Mouse (Mus musculus) midbrain, embryonic 13.5 days (tissue): ENCODE measurements at regions not wholly inside any gene's neighbourhood (a gene's known extent, or its start where the extent isn't known, plus 50 kb on each side); places are given as distances from the start of the nearest gene placed in this dataset.
A peak's percentile ranks its signal among the peaks of the same experiment; 100 is the strongest.

ENCODE experiments used
- ATAC-seq: fragments of 200-750 bp; cut with Nextera tagmentation; 2 replicates; pipeline ENCODE4 v1.8.0; 2017; ENCODE audit warnings: mild to moderate bottlenecking, moderate TSS enrichment, moderate library complexity
- H3K27ac ChIP-seq: fragments of 300-500 bp; sonication (generic); 2 replicates; pipeline ENCODE4 v1.5.1; 2015; ENCODE audit warnings: inconsistent platforms, mild to moderate bottlenecking, moderate library complexity
- H3K27me3 ChIP-seq: fragments of 300-500 bp; sonication (generic); 2 replicates; pipeline ENCODE4 v1.6.1; 2015; ENCODE audit warnings: mild to moderate bottlenecking, inconsistent platforms
- H3K36me3 ChIP-seq: fragments of 300-500 bp; sonication (generic); 2 replicates; pipeline ENCODE4 v1.6.1; 2015; ENCODE audit warnings: mild to moderate bottlenecking, inconsistent platforms
- H3K4me1 ChIP-seq: fragments of 300-500 bp; sonication (generic); replicated peaks from 2 replicates; pipeline ENCODE4 v1.6.1; 2015; ENCODE audit warnings: inconsistent platforms
- H3K4me2 ChIP-seq: fragments of 300-500 bp; sonication (generic); replicated peaks from 2 replicates; pipeline ENCODE4 v1.6.1; 2015; ENCODE audit warnings: moderate library complexity, mild to moderate bottlenecking, inconsistent platforms
- H3K4me3 ChIP-seq: fragments of 300-500 bp; sonication (generic); replicated peaks from 2 replicates; pipeline ENCODE4 v1.5.1; 2015; ENCODE audit warnings: mild to moderate bottlenecking, inconsistent platforms
- H3K9ac ChIP-seq: fragments of 300-500 bp; sonication (generic); replicated peaks from 2 replicates; pipeline ENCODE4 v1.6.1; 2015; ENCODE audit warnings: mild to moderate bottlenecking, inconsistent platforms
- H3K9me3 ChIP-seq: fragments of 300-500 bp; sonication (generic); 2 replicates; pipeline ENCODE4 v1.6.1; 2016; ENCODE audit warnings: mild to moderate bottlenecking, inconsistent platforms
- WGBS: fragments of 180-500 bp; shearing (Covaris S2); methylation state at CpG from one replicate; pipeline ENCODE4 v1.1.7; 2015; 5-methylcytosine and 5-hydroxymethylcytosine counted together

DNA sequence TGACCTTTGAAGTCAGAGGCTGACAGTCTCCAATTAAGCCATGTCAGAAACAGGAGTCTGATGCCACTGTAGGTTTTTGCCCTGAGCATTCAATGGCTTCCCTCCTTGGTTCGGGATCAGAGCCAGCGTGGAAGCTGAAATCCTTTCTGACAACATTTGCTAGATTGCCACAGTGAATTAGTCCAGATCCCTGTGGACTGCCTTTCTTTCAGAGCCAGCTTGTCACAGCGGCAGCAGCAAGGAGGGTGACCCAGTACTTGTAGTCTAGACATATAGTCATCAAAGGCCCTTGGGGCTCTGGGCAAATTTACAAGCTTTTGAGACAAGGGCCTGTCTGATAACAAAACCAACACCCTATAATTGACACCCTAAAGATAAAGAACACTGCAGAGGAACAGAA is 86.5 kb upstream of the Map3k7 start:
- WGBS: 18% methylated on average over 3 of the region's 3 CpGs
- Histone ChIP-seq H3K9ac (no peak overlapping the region), H3K36me3 (no peaks in the 10 kb centered on the region), H3K4me2 (no peak overlapping the region), H3K27me3 (peaks cover 5% of the 10 kb centered on the region), H3K4me3 (no peak overlapping the region), H3K9me3 (no peaks in the 10 kb centered on the region), H3K27ac (no peak overlapping the region), H3K4me1 (peaks cover 39% of the 10 kb centered on the region)
- ATAC-seq: no peak

DNA sequence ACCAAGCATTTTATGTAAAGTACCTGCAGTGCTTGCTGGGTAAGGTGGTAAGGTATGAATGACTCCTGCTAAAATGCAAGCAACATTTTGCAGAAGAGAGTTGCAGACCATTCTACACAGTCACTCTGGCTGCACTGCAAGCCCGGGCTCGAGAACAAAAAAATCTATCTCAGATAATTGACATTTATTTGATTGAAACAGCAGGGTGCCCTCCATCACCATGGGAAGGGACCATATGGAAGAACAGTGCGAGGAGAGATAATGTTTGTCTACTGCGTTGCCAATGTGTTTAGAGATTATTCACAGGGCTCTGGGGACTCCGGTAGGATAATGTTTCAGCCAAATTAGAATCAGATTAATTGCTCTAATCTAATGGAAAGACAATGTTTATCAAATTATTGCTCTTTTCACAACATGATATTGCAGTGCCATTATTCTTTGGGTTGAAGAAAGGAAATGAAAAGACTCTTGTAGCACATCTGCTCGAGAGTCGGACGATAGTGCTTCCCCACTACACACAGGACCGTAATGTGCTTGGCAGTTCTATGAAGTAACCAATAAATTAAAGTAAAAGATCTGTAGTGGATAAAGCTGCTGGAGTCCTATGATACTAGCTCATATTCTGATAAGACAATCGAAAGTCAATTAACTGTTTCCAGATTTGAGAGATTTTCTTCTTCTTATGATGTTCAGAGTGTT is 85.3 kb upstream of the Map3k7 start:
- H3K9ac ChIP-seq: no peak overlapping the region
- H3K4me1 ChIP-seq: peaks cover 29% of the 10 kb centered on the region
- no peaks in the 10 kb centered on the region for H3K36me3 ChIP-seq
- WGBS: 37% methylated on average over 10 of the region's 10 CpGs
- peak overlapping the region; percentile 14; the same call in 1 of the 2 replicates for H3K27ac ChIP-seq
- ATAC-seq: peak; percentile 63
- no peak overlapping the region for H3K4me2 ChIP-seq
- no peak overlapping the region for H3K4me3 ChIP-seq
- peaks cover 5% of the 10 kb centered on the region for H3K27me3 ChIP-seq
- H3K9me3 ChIP-seq: no peaks in the 10 kb centered on the region

DNA sequence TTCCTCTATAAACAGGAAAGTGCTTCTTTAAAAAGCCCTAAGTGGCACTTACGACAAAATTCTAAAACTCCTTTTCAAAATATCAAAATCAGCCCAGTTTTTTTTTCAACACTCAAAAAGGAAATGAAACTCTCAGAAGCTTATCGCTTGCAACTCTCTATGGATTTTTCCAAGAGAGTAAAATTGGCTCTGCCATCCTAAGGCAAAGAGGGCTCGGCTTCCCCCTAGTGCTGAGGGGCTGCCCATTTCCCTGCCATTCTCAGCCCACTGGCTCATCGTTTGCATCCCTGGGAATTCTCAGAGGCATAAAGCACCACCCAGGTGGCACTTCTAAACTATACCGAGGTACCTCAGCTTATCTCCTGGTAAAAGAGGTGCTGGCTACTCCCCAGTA is 84.7 kb upstream of the Map3k7 start:
- H3K9ac ChIP-seq: no peak overlapping the region
- H3K9me3 ChIP-seq: no peaks in the 10 kb centered on the region
- no peak for ATAC-seq
- no peaks in the 10 kb centered on the region for H3K36me3 ChIP-seq
- no peak overlapping the region for H3K4me2 ChIP-seq
- H3K27me3 ChIP-seq: peaks cover 5% of the 10 kb centered on the region
- 47% methylated on average over 5 of the region's 5 CpGs for WGBS
- no peak overlapping the region for H3K4me3 ChIP-seq
- peaks cover 27% of the 10 kb centered on the region for H3K4me1 ChIP-seq
- no peak overlapping the region for H3K27ac ChIP-seq

DNA sequence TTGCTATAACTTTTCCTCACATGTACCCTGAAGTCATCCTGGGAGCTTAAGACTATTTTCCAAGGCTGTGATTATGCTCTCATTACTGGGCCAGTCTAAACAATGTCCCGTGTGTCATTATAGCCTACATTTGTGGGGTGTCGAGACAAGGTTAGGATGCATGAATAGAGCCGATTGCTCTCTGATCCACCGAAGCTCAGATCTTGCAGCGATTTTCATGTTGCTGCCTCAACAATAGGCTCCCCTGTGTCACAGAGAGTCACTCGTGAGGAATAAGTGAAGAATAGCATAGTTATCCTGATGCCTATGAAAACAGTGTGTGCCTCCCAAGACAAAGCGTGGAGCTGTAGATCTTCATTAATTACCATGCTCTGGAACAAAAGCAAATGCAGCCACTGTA is 83.7 kb upstream of the Map3k7 start:
- H3K4me2 ChIP-seq: no peak overlapping the region
- H3K27me3 ChIP-seq: peaks cover 5% of the 10 kb centered on the region
- no peaks in the 10 kb centered on the region for H3K9me3 ChIP-seq
- H3K27ac ChIP-seq: no peak overlapping the region
- 23% methylated on average over 7 of the region's 7 CpGs for WGBS
- 0 out of 2 replicates have a peak overlapping the region, but pooled peaks have one; percentile 7 for H3K9ac ChIP-seq
- peak; percentile 47; the same call in 1 of the 2 replicates for ATAC-seq
- H3K4me3 ChIP-seq: no peak overlapping the region
- peaks cover 27% of the 10 kb centered on the region for H3K4me1 ChIP-seq
- no peaks in the 10 kb centered on the region for H3K36me3 ChIP-seq

DNA sequence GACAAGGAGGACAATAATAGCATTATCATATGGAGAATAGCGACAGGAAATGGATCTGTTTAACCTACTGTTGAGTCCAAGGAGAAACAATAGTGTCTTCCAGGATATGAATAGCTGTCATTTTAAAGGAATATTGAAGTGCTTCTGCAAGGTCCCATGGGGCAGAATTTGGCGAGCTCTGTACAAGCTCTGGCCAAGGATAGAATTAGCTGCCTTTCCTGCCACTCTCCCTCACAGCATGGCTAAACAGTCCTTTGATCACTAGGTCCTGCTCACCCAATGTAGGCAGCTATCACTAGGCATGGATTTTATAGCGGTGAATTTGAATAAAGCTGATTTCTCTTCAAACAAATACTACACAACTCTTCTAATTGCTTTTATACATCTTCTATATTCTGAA is 74.2 kb upstream of the Map3k7 start:
- Histone ChIP-seq H3K4me1 (no peaks in the 10 kb centered on the region; the same call in 1 of the 2 replicates), H3K27ac (no peak overlapping the region), H3K9me3 (no peaks in the 10 kb centered on the region), H3K27me3 (no peaks in the 10 kb centered on the region), H3K9ac (no peak overlapping the region), H3K4me2 (no peak overlapping the region), H3K36me3 (no peaks in the 10 kb centered on the region), H3K4me3 (no peak overlapping the region)
- WGBS: 61% methylated on average over 3 of the region's 3 CpGs
- no peak for ATAC-seq

DNA sequence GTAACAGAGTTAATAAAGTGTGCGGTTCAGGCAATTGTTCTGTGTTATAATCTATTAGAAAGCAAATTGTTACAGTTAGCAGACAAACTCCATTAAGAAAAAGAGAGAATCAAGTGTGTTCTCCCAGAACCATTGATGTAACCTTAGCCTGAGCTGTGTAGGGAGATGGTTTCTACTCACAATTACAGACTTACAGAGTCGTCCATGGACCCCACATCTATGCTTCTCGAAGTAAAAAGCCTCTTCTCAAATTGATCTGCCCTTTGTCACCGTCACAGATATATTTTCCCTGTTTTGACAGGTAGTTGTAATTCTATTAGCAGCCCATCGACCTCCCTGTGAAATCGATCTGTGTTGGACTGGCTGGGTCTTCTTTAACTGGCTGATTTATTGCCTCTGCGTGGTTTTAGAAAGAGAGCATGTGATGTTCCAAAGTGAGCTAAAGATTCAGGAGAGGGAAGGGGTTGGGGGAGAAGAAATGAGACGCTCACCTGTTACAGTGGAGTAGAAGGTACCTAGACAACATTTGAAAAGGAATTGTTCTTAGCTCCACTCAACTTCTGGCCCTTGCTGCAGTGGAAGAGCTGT is 54.7 kb upstream of the Map3k7 start:
- Histone ChIP-seq H3K36me3 (no peaks in the 10 kb centered on the region), H3K9me3 (no peaks in the 10 kb centered on the region), H3K4me2 (no peak overlapping the region), H3K9ac (no peak overlapping the region), H3K27me3 (no peaks in the 10 kb centered on the region), H3K4me1 (no peaks in the 10 kb centered on the region), H3K4me3 (no peak overlapping the region), H3K27ac (no peak overlapping the region)
- WGBS: 87% methylated on average over 8 of the region's 8 CpGs
- ATAC-seq: no peak
